14 mouse cellular contexts compared by ENCODE assay signal in genomic region chr4:33838436-33838835, GRCm38 (mm10).
DNase-seq lines count a peak whose midpoint lies in the region.
"Had no signal": no experiment of that assay in that cellular context is flagged by ENCODE, and none has a peak within 500 bp of the region (broad histone marks: within the 10 kb centered on the region; RNA-seq: fewer than 3 reads in every experiment).

No protein-coding gene starts in this region.

- DNase-seq in frontal cortex, adult 2 months (ENCODE audit: extremely low spot score in 1 of 2, low spot score in 1 of 2) = peak; percentile 12 to 45
- DNase-seq in frontal cortex, postnatal 25 days (ENCODE audit: low spot score in 2 of 2) = no peak
- peak; percentile 33 to 36 for DNase-seq in right cerebral cortex, adult 2 months (ENCODE audit: low spot score in 2 of 2)
- DNase-seq in right cerebral cortex, postnatal 10 days (ENCODE audit: low spot score in 2 of 2) = no peak
- DNase-seq in brain, adult 2 months (ENCODE audit: low read depth, low spot score) = peak; percentile 74
- peak; percentile 23 for DNase-seq in telencephalon, adult 2 months (ENCODE audit: low read depth, low spot score)
- DNase-seq in kidney, postnatal 10 days = no peak
- DNase-seq: adrenal gland, adult 2 months; adrenal gland, postnatal 25 days; cerebellum, adult 2 months; cerebellum, postnatal 10 days; gastrocnemius, postnatal 10 days; heart, adult 18-20 months; heart, postnatal 10 days had no signal

Comparison
In these comparisons a context has a peak if more than half of its experiments do, and no peak if none do; other contexts are left out.
1. DNase-seq: peak in frontal cortex, adult 2 months (2 of 2), right cerebral cortex, adult 2 months (2 of 2), brain, adult 2 months (single experiment) and telencephalon, adult 2 months (single experiment); none in frontal cortex, postnatal 25 days (0 of 2), right cerebral cortex, postnatal 10 days (0 of 2) and kidney, postnatal 10 days (single experiment).